Mouse (Mus musculus) MN1 (cell line): ENCODE results near the gene Foxi3.

Experiments used
- DNase-seq: peaks from one replicate; pipeline ENCODE4 v3.0.0-alpha.2; 2016; ENCODE audit warnings: low spot score

Gene Foxi3

GRCm38 (mm10) chr6:70996123-70996723, 39.9 kb downstream of the Foxi3 start:
- DNase-seq = peak; percentile 6

- no peak for DNase-seq
Measured at GRCm38 (mm10) chr6:71002656-71003055, 46.3 kb downstream of the Foxi3 start.

DNA sequence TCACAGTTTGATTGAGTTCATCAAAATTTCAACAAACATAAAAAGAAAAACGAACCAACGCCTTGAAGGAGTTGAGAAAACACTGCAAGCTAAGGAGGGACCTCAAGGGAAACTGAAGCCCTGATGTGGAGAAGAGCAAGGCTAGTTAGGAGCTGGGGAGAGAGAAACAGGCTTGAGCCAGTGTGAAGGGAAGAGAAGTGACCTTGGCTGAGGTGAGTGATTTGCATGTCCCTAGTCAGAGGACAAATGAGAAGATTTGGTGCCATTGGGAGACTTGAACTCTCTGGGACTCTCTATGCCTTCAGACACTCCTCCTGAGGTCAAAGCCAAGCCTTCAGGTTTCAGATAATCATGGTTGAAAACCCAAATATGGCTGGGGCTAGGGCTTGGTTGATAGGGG, 47.8 kb downstream of the Foxi3 start:
- DNase-seq = no peak
